Mouse (Mus musculus): ENCODE results near the gene Med27. TPM values are rescaled to one million over a fixed set of nuclear protein-coding genes. Genes with fewer than 3 reads are reported as not detected.

Gene Med27
- polyA plus RNA-seq, 1 experiment from 2014 or later = 57.9 TPM

GRCm38 (mm10) chr2:29488379-29489236 lies 142.0 kb downstream of the Med27 start:
- no peak for DNase-seq (ENCODE audit: low spot score)
- WGBS = 86% methylated on average over 13 of the region's 13 CpGs
- no peaks in the 10 kb centered on the region; the same call in 1 of the 2 replicates for H3K27me3 ChIP-seq (replicated peaks; ENCODE audit: low read depth, poor library complexity, severe bottlenecking)
- no peak overlapping the region for H3K4me3 ChIP-seq
- H3K27ac ChIP-seq (replicated peaks) = no peak overlapping the region
- peaks cover 43% of the 10 kb centered on the region for H3K4me1 ChIP-seq
- no peaks in the 10 kb centered on the region for H3K9me3 ChIP-seq
- no peaks in the 10 kb centered on the region for H3K36me3 ChIP-seq (replicated peaks)

- DNase-seq (ENCODE audit: low spot score) = no peak
- Histone ChIP-seq H3K4me3 (no peak overlapping the region), H3K9me3 (no peaks in the 10 kb centered on the region), H3K27me3 (replicated peaks; ENCODE audit: low read depth, poor library complexity, severe bottlenecking) (no peaks in the 10 kb centered on the region), H3K4me1 (peaks cover 48% of the 10 kb centered on the region), H3K27ac (replicated peaks) (no peak overlapping the region), H3K36me3 (replicated peaks) (no peaks in the 10 kb centered on the region)
- WGBS = 76% methylated on average over 6 of the region's 6 CpGs
Measured at GRCm38 (mm10) chr2:29491656-29492055, 145.0 kb downstream of the Med27 start.

- H3K27me3 ChIP-seq (replicated peaks; ENCODE audit: low read depth, poor library complexity, severe bottlenecking) = no peaks in the 10 kb centered on the region
- no peak overlapping the region for H3K4me3 ChIP-seq
- H3K9me3 ChIP-seq = no peaks in the 10 kb centered on the region
- peak overlapping the region; percentile 59 for H3K27ac ChIP-seq (replicated peaks)
- H3K4me1 ChIP-seq = peaks cover 43% of the 10 kb centered on the region
- no peaks in the 10 kb centered on the region for H3K36me3 ChIP-seq (replicated peaks)
- 35% methylated on average over 9 of the region's 9 CpGs for WGBS
- peak; percentile 16 for DNase-seq (ENCODE audit: low spot score)
Measured at GRCm38 (mm10) chr2:29493396-29494031, 146.9 kb downstream of the Med27 start.

- no peak for DNase-seq (ENCODE audit: low spot score)
- Histone ChIP-seq H3K27me3 (replicated peaks; ENCODE audit: low read depth, poor library complexity, severe bottlenecking) (no peaks in the 10 kb centered on the region), H3K4me1 (peaks cover 36% of the 10 kb centered on the region), H3K9me3 (no peaks in the 10 kb centered on the region), H3K27ac (replicated peaks) (no peak overlapping the region), H3K36me3 (replicated peaks) (no peaks in the 10 kb centered on the region), H3K4me3 (no peak overlapping the region)
- 89% methylated on average over 2 of the region's 2 CpGs for WGBS
Measured at GRCm38 (mm10) chr2:29495271-29495670, 148.7 kb downstream of the Med27 start.

- no peak overlapping the region for H3K27ac ChIP-seq (replicated peaks)
- peaks cover 23% of the 10 kb centered on the region for H3K4me1 ChIP-seq
- H3K36me3 ChIP-seq (replicated peaks) = peaks cover 10% of the 10 kb centered on the region; the same call in 1 of the 2 replicates
- H3K27me3 ChIP-seq (replicated peaks; ENCODE audit: low read depth, poor library complexity, severe bottlenecking) = no peaks in the 10 kb centered on the region
- no peak for DNase-seq (ENCODE audit: low spot score)
- H3K9me3 ChIP-seq = no peaks in the 10 kb centered on the region
- H3K4me3 ChIP-seq = no peak overlapping the region
- WGBS = 77% methylated on average over 9 of the region's 9 CpGs
Measured at GRCm38 (mm10) chr2:29500601-29501350, 154.2 kb downstream of the Med27 start.

- Histone ChIP-seq H3K4me3 (no peak overlapping the region), H3K36me3 (replicated peaks) (peaks cover 10% of the 10 kb centered on the region; the same call in 1 of the 2 replicates), H3K4me1 (peaks cover 23% of the 10 kb centered on the region), H3K27ac (replicated peaks) (no peak overlapping the region), H3K9me3 (no peaks in the 10 kb centered on the region), H3K27me3 (replicated peaks; ENCODE audit: low read depth, poor library complexity, severe bottlenecking) (no peaks in the 10 kb centered on the region)
- no peak for DNase-seq (ENCODE audit: low spot score)
- 80% methylated on average over 4 of the region's 4 CpGs for WGBS
Measured at GRCm38 (mm10) chr2:29501381-29501780, 154.8 kb downstream of the Med27 start.

GRCm38 (mm10) chr2:29504848-29505247 lies 158.2 kb downstream of the Med27 start:
- WGBS = 76% methylated on average over 6 of the region's 6 CpGs
- H3K27ac ChIP-seq (replicated peaks) = no peak overlapping the region

GRCm38 (mm10) chr2:29506411-29506810 lies 159.8 kb downstream of the Med27 start:
- Histone ChIP-seq H3K27ac (replicated peaks) (peak overlapping the region; percentile 8; the same call in 1 of the 2 replicates), H3K4me1 (peaks cover 48% of the 10 kb centered on the region)

More at GRCm38 (mm10) chr2:29504848-29505247, 158.2 kb downstream of the Med27 start:
- H3K9me3 ChIP-seq = no peaks in the 10 kb centered on the region
- H3K4me3 ChIP-seq = no peak overlapping the region
- peaks cover 48% of the 10 kb centered on the region for H3K4me1 ChIP-seq
- DNase-seq (ENCODE audit: low spot score) = no peak
- H3K36me3 ChIP-seq (replicated peaks) = peaks cover 10% of the 10 kb centered on the region; the same call in 1 of the 2 replicates
- no peaks in the 10 kb centered on the region for H3K27me3 ChIP-seq (replicated peaks; ENCODE audit: low read depth, poor library complexity, severe bottlenecking)

GRCm38 (mm10) chr2:29513131-29513530 lies 166.5 kb downstream of the Med27 start:
- Histone ChIP-seq H3K4me1 (peaks cover 67% of the 10 kb centered on the region), H3K4me3 (no peak overlapping the region), H3K27me3 (replicated peaks; ENCODE audit: low read depth, poor library complexity, severe bottlenecking) (no peaks in the 10 kb centered on the region; the same call in 1 of the 2 replicates), H3K27ac (replicated peaks) (peak overlapping the region; percentile 31; the same call in 1 of the 2 replicates), H3K36me3 (replicated peaks) (no peaks in the 10 kb centered on the region), H3K9me3 (no peaks in the 10 kb centered on the region)
- DNase-seq (ENCODE audit: low spot score) = no peak
- 16% methylated on average over 7 of the region's 7 CpGs for WGBS

More at GRCm38 (mm10) chr2:29506411-29506810, 159.8 kb downstream of the Med27 start:
- H3K36me3 ChIP-seq (replicated peaks) = peaks cover 9% of the 10 kb centered on the region; the same call in 1 of the 2 replicates
- H3K27me3 ChIP-seq (replicated peaks; ENCODE audit: low read depth, poor library complexity, severe bottlenecking) = no peaks in the 10 kb centered on the region
- DNase-seq (ENCODE audit: low spot score) = peak; percentile 40
- H3K4me3 ChIP-seq = no peak overlapping the region
- WGBS = 38% methylated on average over 4 of the region's 4 CpGs
- no peaks in the 10 kb centered on the region for H3K9me3 ChIP-seq

- Histone ChIP-seq H3K27me3 (replicated peaks; ENCODE audit: low read depth, poor library complexity, severe bottlenecking) (peaks cover 14% of the 10 kb centered on the region), H3K36me3 (replicated peaks) (no peaks in the 10 kb centered on the region), H3K9me3 (no peaks in the 10 kb centered on the region), H3K27ac (replicated peaks) (peak overlapping the region; percentile 35; the same call in 1 of the 2 replicates), H3K4me1 (peaks cover 68% of the 10 kb centered on the region), H3K4me3 (no peak overlapping the region)
- DNase-seq (ENCODE audit: low spot score) = no peak
- 79% methylated on average over 6 of the region's 6 CpGs for WGBS
Measured at GRCm38 (mm10) chr2:29514836-29515235, 168.2 kb downstream of the Med27 start.

- Histone ChIP-seq H3K27ac (replicated peaks) (no peak overlapping the region), H3K4me3 (no peak overlapping the region), H3K4me1 (peaks cover 68% of the 10 kb centered on the region), H3K27me3 (replicated peaks; ENCODE audit: low read depth, poor library complexity, severe bottlenecking) (peaks cover 14% of the 10 kb centered on the region), H3K9me3 (no peaks in the 10 kb centered on the region), H3K36me3 (replicated peaks) (no peaks in the 10 kb centered on the region)
- no peak for DNase-seq (ENCODE audit: low spot score)
- WGBS = 87% methylated on average over 4 of the region's 4 CpGs
Measured at GRCm38 (mm10) chr2:29515831-29516447, 169.3 kb downstream of the Med27 start.

All from embryonic facial prominence, embryonic 10.5 days (tissue).